Mouse (Mus musculus) adrenal gland, adult (tissue): ENCODE measurements around the gene Gm44.
"Not testable (repeated sequence)": the region's sequence is repeated elsewhere in the genome, so short reads cannot be mapped to it uniquely, and the experiment has no call there.

ENCODE experiments used
- DNase-seq, 2 experiments: peaks; one replicate each; pipeline ENCODE4 v3.0.0; 2022 to 2023; ENCODE audit warnings: low spot score in 1 of 2; ENCODE audit not compliant: inconsistent age in 2 of 2

The Gm44 gene

DNA sequence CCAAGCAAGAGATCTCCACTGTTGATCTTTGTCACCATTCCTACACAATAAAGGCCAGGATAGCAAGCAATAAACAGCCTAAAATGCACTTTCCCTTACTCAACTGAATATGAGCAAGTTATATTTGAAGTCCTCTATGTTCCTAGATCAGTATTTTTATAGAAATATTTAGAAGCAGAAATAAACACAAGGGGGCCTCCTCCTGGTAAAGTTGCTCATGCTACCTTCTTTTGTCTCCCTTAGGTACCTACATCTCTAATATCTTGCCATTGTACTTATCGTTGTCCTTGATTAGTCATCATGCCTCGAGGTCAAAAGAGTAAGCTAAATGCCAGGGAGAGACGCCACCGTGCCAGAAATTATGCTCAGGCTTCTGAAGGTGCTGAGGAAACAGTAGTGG lies at the start of gene Gm44:
Gene Gm44, plus strand, starts transcription at position 301 of the 400 bp plus-strand sequence.
- DNase-seq = no peak

DNA sequence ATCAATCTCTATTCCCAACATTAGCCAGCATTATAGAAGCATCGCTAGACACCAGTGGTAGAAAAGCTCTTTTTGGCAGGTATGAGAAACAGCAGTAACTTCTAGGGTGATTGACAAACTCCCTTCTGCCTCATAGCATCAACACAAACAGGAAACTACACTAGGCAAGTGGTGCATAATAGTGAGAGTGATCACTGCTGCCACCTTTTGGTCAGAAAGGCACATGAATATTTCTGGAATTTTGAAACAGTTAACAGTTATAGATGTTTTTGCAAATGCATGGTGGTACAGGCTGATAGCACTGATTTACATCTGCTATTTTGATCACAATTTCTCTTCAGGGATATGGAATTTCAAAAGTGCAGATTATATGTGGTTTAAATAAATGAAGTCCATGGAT lies 36.0 kb downstream of the Gm44 start:
- DNase-seq = no peak

DNA sequence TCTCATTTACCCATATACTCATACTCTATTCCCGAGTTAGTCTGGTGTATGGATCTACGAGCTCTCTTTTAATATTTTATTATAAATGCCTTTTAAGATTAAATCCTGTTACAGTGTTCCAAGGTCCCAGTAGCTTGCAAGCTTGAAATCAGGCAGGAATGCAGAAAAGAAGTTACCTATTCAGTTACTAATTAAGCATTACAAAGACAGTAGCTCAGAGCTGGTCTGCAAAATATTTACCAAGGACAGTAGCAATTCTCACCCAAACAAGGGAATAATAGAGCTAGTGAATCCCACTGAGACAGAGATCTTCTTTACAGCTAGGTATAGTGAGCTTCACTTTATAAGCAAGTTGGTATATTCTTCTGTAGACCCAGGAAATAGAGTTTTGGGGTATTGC lies 46.3 kb downstream of the Gm44 start:
- DNase-seq = not testable (repeated sequence)
